Mouse (Mus musculus) kidney, adult 2 months (tissue): ENCODE measurements around the gene Smu1.

Experiments
- CTCF ChIP-seq: fragments of 200-500 bp; conservative IDR thresholded peaks from 2 replicates; pipeline ENCODE4 v1.5.1; 2011; ENCODE audit warnings: low read depth, mild to moderate bottlenecking, control low read depth, low read length, moderate library complexity, mixed read lengths; ENCODE audit not compliant: insufficient read depth, insufficient read length
- POLR2A ChIP-seq: fragments of 200-500 bp; IDR thresholded peaks from one replicate; pipeline ENCODE4 v1.6.1; 2011; ENCODE audit warnings: low read depth, low read length, control low read depth

- no peak for TF ChIP-seq CTCF
- TF ChIP-seq POLR2A = no peak
Measured at GRCm38 (mm10) chr4:40777116-40777515, 19.4 kb upstream of the Smu1 start.
